Mouse (Mus musculus): ENCODE data around the gene Slc12a3. TPM values are rescaled to one million over a fixed set of nuclear protein-coding genes. Genes with fewer than 3 reads are reported as not detected.

Gene Slc12a3
- polyA plus RNA-seq, 1 experiment, result 0.22 TPM

DNA sequence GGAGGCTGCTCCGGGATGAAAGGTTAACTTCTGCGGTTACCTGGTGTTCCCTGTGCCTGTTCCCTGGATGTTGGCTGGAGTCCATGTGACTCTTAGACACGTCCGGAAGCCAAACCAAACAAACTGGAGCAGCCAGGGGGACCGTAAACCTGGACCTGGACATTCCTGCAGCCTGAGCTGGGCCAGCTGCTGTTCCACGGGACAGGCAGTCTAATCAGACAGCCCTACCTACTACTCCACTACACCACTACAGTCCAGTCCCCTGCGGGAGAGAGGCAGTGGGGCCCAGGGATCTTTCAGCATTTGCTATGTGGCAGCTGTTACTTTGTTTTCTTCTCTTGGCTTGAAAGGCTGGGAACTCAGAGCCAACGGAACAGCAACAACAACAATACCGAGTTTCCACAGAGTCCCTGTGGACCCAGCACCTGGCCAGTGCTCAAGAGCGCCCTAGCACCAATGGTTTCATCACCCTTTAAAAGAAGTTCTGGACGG, 48.8 kb downstream of the Slc12a3 start:
- no peak for TF ChIP-seq POLR2A (IDR thresholded peaks at IDR 0.05; ENCODE audit: low read depth, low read length)
- TF ChIP-seq CTCF (IDR thresholded peaks at IDR 0.05; ENCODE audit: extremely low read depth, insufficient read length, insufficient replicate concordance, low read depth, low read length), result no peak
- H3K27ac ChIP-seq (ENCODE audit: insufficient read depth, low read depth, low read length), result peak overlapping the region; percentile 90
- H3K4me1 ChIP-seq (ENCODE audit: control insufficient read depth, insufficient read depth, insufficient read length, low read length), result peaks cover 29% of the 10 kb centered on the region
- WGBS, result 20% methylated on average over 11 of the region's 11 CpGs
- H3K36me3 ChIP-seq (ENCODE audit: control insufficient read depth, insufficient read depth, low read length), result no peaks in the 10 kb centered on the region
- peak overlapping the region; percentile 37 for H3K4me3 ChIP-seq (ENCODE audit: low read depth, low read length)
- H3K27me3 ChIP-seq (ENCODE audit: control insufficient read depth, insufficient read depth, low read length), result no peaks in the 10 kb centered on the region

DNA sequence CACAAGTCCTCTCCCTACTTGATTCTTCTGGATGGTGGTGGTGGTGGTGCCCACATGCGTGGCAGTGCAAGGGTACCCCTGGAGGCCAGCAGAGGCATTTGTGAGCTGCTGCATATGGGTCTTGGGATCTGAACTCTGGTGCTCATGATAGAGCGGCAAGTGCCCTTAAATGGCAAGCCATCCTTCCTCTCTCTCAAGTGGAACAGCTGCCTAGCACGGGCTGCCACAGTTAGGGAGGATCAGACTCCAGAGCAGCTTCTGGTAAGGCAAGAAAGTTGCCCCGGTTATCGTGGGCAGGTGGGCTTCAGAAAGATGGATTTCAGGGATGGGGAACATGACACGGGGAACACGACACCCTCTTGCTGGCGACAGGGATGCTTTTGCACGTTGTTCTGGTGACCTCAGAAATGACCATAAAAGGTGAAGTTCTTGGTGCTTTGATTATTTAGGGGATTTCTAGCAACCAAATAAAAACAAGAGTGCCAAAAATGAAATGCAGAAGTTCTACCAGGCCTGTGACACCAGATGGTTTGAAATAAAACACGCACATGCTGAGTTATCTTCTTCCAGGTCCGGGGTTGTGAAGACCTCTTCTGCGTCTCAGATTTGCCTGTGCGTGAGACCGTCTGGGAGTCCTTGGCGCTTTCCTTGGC, 49.9 kb downstream of the Slc12a3 start:
- Histone ChIP-seq H3K4me3 (ENCODE audit: low read depth, low read length) (peak overlapping the region; percentile 14; the same call in 1 of the 2 replicates), H3K27ac (ENCODE audit: insufficient read depth, low read depth, low read length) (peak overlapping the region; percentile 63), H3K36me3 (ENCODE audit: control insufficient read depth, insufficient read depth, low read length) (no peaks in the 10 kb centered on the region), H3K4me1 (ENCODE audit: control insufficient read depth, insufficient read depth, insufficient read length, low read length) (peaks cover 29% of the 10 kb centered on the region), H3K27me3 (ENCODE audit: control insufficient read depth, insufficient read depth, low read length) (no peaks in the 10 kb centered on the region)
- WGBS, result 80% methylated on average over 15 of the region's 15 CpGs
- TF ChIP-seq POLR2A (IDR thresholded peaks at IDR 0.05; ENCODE audit: low read depth, low read length) (no peak), CTCF (IDR thresholded peaks at IDR 0.05; ENCODE audit: extremely low read depth, insufficient read length, insufficient replicate concordance, low read depth, low read length) (no peak)

DNA sequence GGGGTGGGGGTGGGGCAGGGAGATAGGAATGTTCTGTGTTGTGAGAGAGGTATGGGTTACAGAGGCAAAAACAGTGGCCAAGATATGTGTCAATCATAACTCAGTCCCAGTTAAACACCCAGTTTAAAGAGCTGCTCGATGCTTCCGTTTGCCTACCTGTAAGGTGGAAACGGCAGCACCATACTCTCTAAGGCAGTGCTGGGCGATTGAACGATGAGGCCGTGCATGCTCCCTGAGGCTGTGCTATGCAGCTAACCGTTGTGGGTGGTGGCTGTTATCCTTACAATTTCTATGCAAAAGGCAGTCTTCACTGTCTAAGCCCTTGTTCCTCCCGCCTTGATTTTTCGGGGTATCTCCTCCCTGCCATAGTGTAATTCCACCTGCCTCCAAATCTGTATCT, 50.7 kb downstream of the Slc12a3 start:
- H3K4me1 ChIP-seq (ENCODE audit: control insufficient read depth, insufficient read depth, insufficient read length, low read length), result peaks cover 29% of the 10 kb centered on the region
- no peaks in the 10 kb centered on the region for H3K27me3 ChIP-seq (ENCODE audit: control insufficient read depth, insufficient read depth, low read length)
- peak overlapping the region; percentile 24; the same call in 1 of the 2 replicates for H3K27ac ChIP-seq (ENCODE audit: insufficient read depth, low read depth, low read length)
- 91% methylated on average over 9 of the region's 9 CpGs for WGBS
- no peak for TF ChIP-seq POLR2A (IDR thresholded peaks at IDR 0.05; ENCODE audit: low read depth, low read length)
- TF ChIP-seq CTCF (IDR thresholded peaks at IDR 0.05; ENCODE audit: extremely low read depth, insufficient read length, insufficient replicate concordance, low read depth, low read length), result no peak
- H3K4me3 ChIP-seq (ENCODE audit: low read depth, low read length), result no peak overlapping the region
- H3K36me3 ChIP-seq (ENCODE audit: control insufficient read depth, insufficient read depth, low read length), result no peaks in the 10 kb centered on the region

DNA sequence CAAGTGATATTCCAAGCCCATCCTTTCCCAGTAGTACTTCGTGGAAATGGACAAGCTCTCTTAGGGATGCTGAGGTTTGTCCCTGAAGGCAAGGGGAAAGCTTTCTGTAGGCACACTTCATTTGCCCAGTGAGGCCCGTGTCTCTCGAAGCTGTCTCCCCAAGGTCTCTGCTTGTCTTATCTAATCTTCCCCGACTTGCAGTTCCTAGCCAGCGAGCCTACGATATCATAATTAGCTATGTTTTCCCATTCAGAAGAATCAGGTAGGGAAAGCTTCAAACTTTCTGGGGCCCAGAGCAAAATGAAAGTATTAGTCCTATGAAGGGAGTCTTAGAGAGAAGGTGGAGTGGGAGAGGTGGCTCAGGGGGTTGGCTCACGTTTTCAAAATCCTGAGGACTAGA, 55.2 kb downstream of the Slc12a3 start:
- H3K4me1 ChIP-seq (ENCODE audit: control insufficient read depth, insufficient read depth, insufficient read length, low read length), result peaks cover 5% of the 10 kb centered on the region; the same call in 1 of the 2 replicates
- 50% methylated on average over 7 of the region's 7 CpGs for WGBS
- H3K36me3 ChIP-seq (ENCODE audit: control insufficient read depth, insufficient read depth, low read length), result peaks cover under 1% of the 10 kb centered on the region
- no peak overlapping the region for H3K4me3 ChIP-seq (ENCODE audit: low read depth, low read length)
- H3K27ac ChIP-seq (ENCODE audit: insufficient read depth, low read depth, low read length), result no peak overlapping the region
- TF ChIP-seq CTCF (IDR thresholded peaks at IDR 0.05; ENCODE audit: extremely low read depth, insufficient read length, insufficient replicate concordance, low read depth, low read length) (no peak), POLR2A (IDR thresholded peaks at IDR 0.05; ENCODE audit: low read depth, low read length) (no peak)
- no peaks in the 10 kb centered on the region for H3K27me3 ChIP-seq (ENCODE audit: control insufficient read depth, insufficient read depth, low read length)

DNA sequence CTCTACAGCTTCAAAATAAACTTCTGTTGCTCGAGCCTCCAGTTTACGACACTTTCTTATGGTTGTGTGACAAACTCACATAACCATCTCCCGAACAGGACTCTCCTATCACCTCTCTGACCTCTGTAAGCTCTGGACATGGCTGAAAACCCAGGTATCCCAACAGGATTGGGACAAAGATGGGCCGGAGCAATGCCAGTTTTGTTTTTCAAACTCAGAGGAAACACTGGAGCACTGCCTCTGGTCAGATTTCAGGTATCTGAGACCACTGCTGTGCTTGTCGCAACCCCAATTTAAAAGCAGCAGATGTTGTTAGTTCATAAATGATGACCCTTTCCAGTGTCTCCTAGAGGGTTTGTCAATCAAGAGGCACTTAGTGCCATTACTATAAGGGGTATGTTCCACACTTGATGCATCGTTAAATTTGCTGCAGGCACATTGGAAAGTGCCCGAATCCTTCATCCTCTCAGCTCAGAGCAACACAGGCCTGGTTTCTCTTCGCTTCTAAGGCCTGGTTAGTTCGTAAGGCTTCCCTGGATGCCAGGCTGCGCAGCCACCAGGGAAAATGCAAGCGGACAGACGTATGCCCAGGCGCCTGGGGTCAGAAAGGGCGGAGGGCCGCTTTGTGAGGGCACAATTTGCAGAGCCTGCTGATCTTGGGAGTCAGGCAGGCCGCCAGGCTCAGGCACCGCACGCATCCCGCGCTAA, 56.7 kb downstream of the Slc12a3 start:
- H3K27ac ChIP-seq (ENCODE audit: insufficient read depth, low read depth, low read length), result peak overlapping the region; percentile 77
- peak overlapping the region; percentile 80 for H3K4me3 ChIP-seq (ENCODE audit: low read depth, low read length)
- peaks cover 15% of the 10 kb centered on the region for H3K36me3 ChIP-seq (ENCODE audit: control insufficient read depth, insufficient read depth, low read length)
- no peaks in the 10 kb centered on the region for H3K27me3 ChIP-seq (ENCODE audit: control insufficient read depth, insufficient read depth, low read length)
- WGBS, result 20% methylated on average over 20 of the region's 20 CpGs
- TF ChIP-seq CTCF (IDR thresholded peaks at IDR 0.05; ENCODE audit: extremely low read depth, insufficient read length, insufficient replicate concordance, low read depth, low read length) (peak; percentile 18; the same call in 1 of the 2 replicates), POLR2A (IDR thresholded peaks at IDR 0.05; ENCODE audit: low read depth, low read length) (no peak)
- H3K4me1 ChIP-seq (ENCODE audit: control insufficient read depth, insufficient read depth, insufficient read length, low read length), result peaks cover 5% of the 10 kb centered on the region; the same call in 1 of the 2 replicates

DNA sequence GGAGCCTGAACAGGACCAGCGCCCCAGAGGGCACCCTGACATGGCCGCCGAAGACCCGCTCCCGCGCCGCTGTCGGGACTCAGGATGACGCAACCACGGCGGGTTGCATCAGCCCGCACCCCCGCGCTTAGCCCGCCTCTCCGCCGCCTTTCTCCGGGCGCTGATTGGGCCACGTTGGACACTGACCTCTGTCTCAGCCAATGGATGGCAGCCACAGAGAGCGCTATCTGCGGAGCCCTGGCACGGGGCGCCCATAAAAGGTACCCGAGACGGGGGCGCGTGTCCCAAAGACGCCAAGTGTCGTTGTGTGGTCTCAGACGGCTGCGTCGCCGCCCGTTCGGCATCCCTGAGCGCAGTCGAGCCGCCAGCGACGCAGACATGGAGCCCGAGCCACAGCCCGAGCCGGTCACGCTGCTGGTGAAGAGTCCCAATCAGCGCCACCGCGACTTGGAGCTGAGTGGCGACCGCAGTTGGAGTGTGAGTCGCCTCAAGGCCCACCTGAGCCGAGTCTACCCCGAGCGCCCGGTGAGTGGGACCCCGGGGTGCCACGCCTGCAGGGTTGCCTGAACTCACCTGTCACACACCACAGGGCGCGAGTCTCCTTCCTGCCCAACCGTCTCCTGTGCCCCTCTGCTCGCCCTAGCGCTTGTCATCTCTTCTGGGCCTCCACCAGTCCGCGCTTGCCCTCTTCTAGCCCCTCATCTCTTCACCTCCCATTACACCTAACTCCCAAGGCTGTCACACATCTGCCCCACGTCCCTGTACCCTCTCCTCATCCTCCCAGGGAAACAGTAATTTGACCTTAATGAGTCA, 57.4 kb downstream of the Slc12a3 start, which contains the start of gene Herpud1:
Gene Herpud1, plus strand, starts transcription at position 225 of the 813 bp plus-strand sequence.
- Histone ChIP-seq H3K36me3 (ENCODE audit: control insufficient read depth, insufficient read depth, low read length) (peaks cover 23% of the 10 kb centered on the region), H3K4me3 (ENCODE audit: low read depth, low read length) (peak within 1 kb of the TSS; percentile 80), H3K4me1 (ENCODE audit: control insufficient read depth, insufficient read depth, insufficient read length, low read length) (peaks cover 5% of the 10 kb centered on the region; the same call in 1 of the 2 replicates), H3K27ac (ENCODE audit: insufficient read depth, low read depth, low read length) (peak within 1 kb of the TSS; percentile 97), H3K27me3 (ENCODE audit: control insufficient read depth, insufficient read depth, low read length) (no peaks in the 10 kb centered on the region)
- no peak for TF ChIP-seq CTCF (IDR thresholded peaks at IDR 0.05; ENCODE audit: extremely low read depth, insufficient read length, insufficient replicate concordance, low read depth, low read length)
- peak; percentile 89 for TF ChIP-seq POLR2A (IDR thresholded peaks at IDR 0.05; ENCODE audit: low read depth, low read length)
- under 1% methylated on average over 65 of the region's 65 CpGs for WGBS
